Mouse (Mus musculus) CD8-positive naive resting alpha-beta T cell, adult 57 days (primary cell): ENCODE data around the gene Fstl3. TPM values are rescaled to one million over a fixed set of nuclear protein-coding genes. Genes with fewer than 3 reads are reported as not detected.

ENCODE experiments used
- total RNA-seq: library from RNA; stranded (reverse); gene quantifications from one replicate; pipeline ENCODE4 v1.2.4, GENCODE M21; 2023

The Fstl3 gene
- total RNA-seq = 1.1 TPM

DNA sequence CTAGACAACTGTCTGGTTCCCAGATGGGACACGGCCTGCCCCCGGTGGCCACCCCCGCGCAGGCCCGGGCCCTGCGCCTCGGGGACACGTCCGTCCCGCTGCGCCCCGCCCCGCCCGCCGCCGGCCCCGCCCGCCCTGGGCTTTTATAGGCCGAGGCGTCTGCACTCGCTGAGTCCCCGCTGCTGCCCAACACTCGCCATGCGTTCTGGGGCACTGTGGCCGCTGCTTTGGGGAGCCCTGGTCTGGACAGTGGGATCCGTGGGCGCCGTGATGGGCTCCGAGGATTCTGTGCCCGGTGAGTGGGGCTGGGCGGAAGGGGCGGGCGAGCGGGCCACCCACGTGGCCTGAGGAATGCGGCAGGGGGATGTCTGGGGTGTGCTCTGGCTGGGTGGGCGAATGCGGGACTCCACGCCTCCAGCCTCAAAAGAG, at the start of gene Fstl3:
TSS of gene Fstl3 (plus strand) at position 170 of the 429 bp plus-strand sequence.

GRCm38 (mm10) chr10:79745898-79746773, 30.9 kb upstream of the Fstl3 start, which contains the start of gene Polrmt:
TSS of gene Polrmt (minus strand) at chr10:79746581.

GRCm38 (mm10) chr10:79754856-79755516, 22.1 kb upstream of the Fstl3 start, which contains the start of gene Fgf22:
TSS of gene Fgf22 (plus strand) at chr10:79755076.

DNA sequence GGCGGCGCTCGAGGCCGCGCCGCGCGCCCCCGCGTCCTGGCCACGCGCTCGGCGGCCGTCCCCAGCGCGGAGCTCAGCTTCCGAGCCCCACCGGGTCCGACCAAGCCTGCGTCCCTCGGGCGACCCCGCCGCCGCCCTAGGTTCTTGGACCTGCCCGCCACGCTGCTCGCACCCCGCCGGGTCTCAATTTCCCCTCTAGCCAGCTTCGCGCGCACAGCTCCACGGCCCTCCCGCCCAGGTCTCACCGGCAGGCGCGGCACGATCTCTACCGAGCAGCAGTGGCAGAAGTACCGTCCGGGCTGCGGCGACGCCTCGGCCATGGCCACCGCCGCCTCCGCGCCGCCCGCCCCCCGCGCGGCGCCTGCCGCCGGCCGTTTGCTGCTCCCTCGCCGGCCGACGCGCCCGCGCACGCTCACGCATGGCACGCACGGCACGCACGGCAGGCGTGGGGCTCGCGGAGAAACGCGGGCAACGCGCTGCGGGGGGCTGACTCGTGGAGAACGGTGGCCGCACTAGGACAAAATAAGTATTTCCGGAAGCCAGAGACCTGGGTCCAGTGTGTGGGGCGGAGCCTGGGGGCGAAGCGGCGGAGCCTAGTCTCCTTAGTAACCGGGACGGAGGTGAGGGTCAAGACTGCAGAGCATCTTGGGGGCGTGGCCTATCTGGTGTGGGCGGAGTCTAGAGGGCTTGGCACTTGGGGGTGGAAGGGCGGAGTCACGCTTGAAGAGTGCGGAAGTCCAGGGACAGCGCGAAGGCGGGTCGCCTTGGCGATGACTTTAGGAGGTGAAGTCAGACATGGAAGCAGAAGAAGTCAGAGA, 10.4 kb upstream of the Fstl3 start, which contains the start of gene Rnf126:
TSS of gene Rnf126 (minus strand) at position 445 of the 818 bp plus-strand sequence.

DNA sequence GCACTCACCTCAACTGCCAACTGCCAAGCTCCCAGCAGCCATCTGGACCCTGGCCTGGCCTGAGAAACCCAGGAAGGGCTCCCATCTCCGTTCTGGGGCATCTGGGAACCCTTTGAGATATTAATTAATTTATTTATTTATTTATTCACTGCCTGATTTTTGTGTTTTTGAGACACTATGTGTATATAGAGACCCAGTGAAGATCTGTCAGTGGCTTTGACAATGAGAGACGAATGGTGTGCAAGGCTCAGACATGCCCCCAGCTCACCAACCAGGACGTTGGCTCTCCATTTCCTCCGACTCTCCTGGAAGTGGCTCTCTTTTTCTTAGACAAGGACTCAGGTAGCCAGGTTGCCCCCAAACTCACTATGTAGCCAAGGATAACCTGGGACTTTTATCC, 13.8 kb downstream of the Fstl3 start, which contains the start of gene Prss57:
TSS of gene Prss57 (minus strand) at position 101 of the 400 bp plus-strand sequence.

GRCm38 (mm10) chr10:79793051-79793737, 16.1 kb downstream of the Fstl3 start, which contains the start of gene Palm:
TSS of gene Palm (plus strand) at chr10:79793572.

GRCm38 (mm10) chr10:79820782-79821181, 43.7 kb downstream of the Fstl3 start, which contains the start of gene Misp:
TSS of gene Misp (plus strand) at chr10:79820989.

Other genes starting within 250 kb of the Fstl3 start
- 1.7 TPM for gene Plpp2, start 243.5 kb upstream of the Fstl3 start, total RNA-seq
- 47.6 TPM for gene Mier2, start 222.1 kb upstream of the Fstl3 start, total RNA-seq
- gene Theg, start 189.9 kb upstream of the Fstl3 start, total RNA-seq = not detected
- not detected for gene C2cd4c, start 163.2 kb upstream of the Fstl3 start, total RNA-seq
- not detected for gene Shc2, start 139.4 kb upstream of the Fstl3 start, total RNA-seq
- gene Odf3l2, start 131.5 kb upstream of the Fstl3 start, total RNA-seq = not detected
- gene Madcam1, start 112.7 kb upstream of the Fstl3 start, total RNA-seq = not detected
- gene Tpgs1, start 107.9 kb upstream of the Fstl3 start, total RNA-seq = 16.9 TPM
- 74.7 TPM for gene Cdc34, start 95.1 kb upstream of the Fstl3 start, total RNA-seq
- gene Gzmm, start 88.3 kb upstream of the Fstl3 start, total RNA-seq = 3.1 TPM
- gene Bsg, start 72.8 kb upstream of the Fstl3 start, total RNA-seq = 108 TPM
- not detected for gene Hcn2, start 60.6 kb upstream of the Fstl3 start, total RNA-seq
- gene Polrmt, start 30.7 kb upstream of the Fstl3 start, total RNA-seq = 71.2 TPM
- not detected for gene Fgf22, start 22.2 kb upstream of the Fstl3 start, total RNA-seq
- 62.8 TPM for gene Rnf126, start 10.3 kb upstream of the Fstl3 start, total RNA-seq
- not detected for gene Prss57, start 13.7 kb downstream of the Fstl3 start, total RNA-seq
- 5.8 TPM for gene Palm, start 16.3 kb downstream of the Fstl3 start, total RNA-seq
- gene Misp, start 43.7 kb downstream of the Fstl3 start, total RNA-seq = not detected
- 606 TPM for gene Ptbp1, start 77.2 kb downstream of the Fstl3 start, total RNA-seq
- gene Prtn3, start 97.2 kb downstream of the Fstl3 start, total RNA-seq = not detected
- not detected for gene Plppr3, start 97.4 kb downstream of the Fstl3 start, total RNA-seq
- gene Elane, start 109.0 kb downstream of the Fstl3 start, total RNA-seq = not detected
- gene Cfd, start 113.6 kb downstream of the Fstl3 start, total RNA-seq = not detected
- 61.6 TPM for gene Med16, start 131.7 kb downstream of the Fstl3 start, total RNA-seq
- gene Gm26602, start 133.6 kb downstream of the Fstl3 start, total RNA-seq = not detected
- 0.73 TPM for gene Kiss1r, start 139.7 kb downstream of the Fstl3 start, total RNA-seq
- 102 TPM for gene R3hdm4, start 143.9 kb downstream of the Fstl3 start, total RNA-seq
- 7.3 TPM for gene Arid3a, start 149.8 kb downstream of the Fstl3 start, total RNA-seq
- 48.8 TPM for gene Wdr18, start 182.9 kb downstream of the Fstl3 start, total RNA-seq
- 0.58 TPM for gene Grin3b, start 193.4 kb downstream of the Fstl3 start, total RNA-seq
- gene Tmem259, start 207.1 kb downstream of the Fstl3 start, total RNA-seq = 142 TPM
- 499 TPM for gene Cnn2, start 211.3 kb downstream of the Fstl3 start, total RNA-seq
- gene Abca7, start 219.2 kb downstream of the Fstl3 start, total RNA-seq = 82.9 TPM
- 806 TPM for gene Arhgap45, start 239.4 kb downstream of the Fstl3 start, total RNA-seq